Mouse (Mus musculus) CD4-positive helper T cell, adult 2 months (primary cell): ENCODE measurements around the gene Cacna2d2.

ENCODE experiments used
- DNase-seq: peaks from one replicate; pipeline ENCODE4 v3.0.0-alpha.2; 2012; ENCODE audit warnings: low read depth, missing footprints, low spot score

Gene Cacna2d2

GRCm38 (mm10) chr9:107540420-107540819 lies 141.0 kb downstream of the Cacna2d2 start:
- DNase-seq: no peak

- no peak for DNase-seq
These were observed 141.6 kb downstream of the Cacna2d2 start for GRCm38 (mm10) chr9:107541005-107541404.

GRCm38 (mm10) chr9:107541474-107542351 lies 142.3 kb downstream of the Cacna2d2 start, which contains the start of the genes Cyb561d2 and Nprl2:
Cyb561d2 (minus strand) TSS chr9:107542193.
Nprl2 (plus strand) TSS chr9:107542226.
- peak; percentile 95 for DNase-seq

- DNase-seq: no peak
These were observed 142.9 kb downstream of the Cacna2d2 start for GRCm38 (mm10) chr9:107542352-107542686.

- DNase-seq: no peak
These were observed 143.3 kb downstream of the Cacna2d2 start for GRCm38 (mm10) chr9:107542721-107543120.

GRCm38 (mm10) chr9:107543299-107543698 lies 143.9 kb downstream of the Cacna2d2 start:
- no peak for DNase-seq

GRCm38 (mm10) chr9:107544196-107544700 lies 144.8 kb downstream of the Cacna2d2 start:
- no peak for DNase-seq

- DNase-seq: no peak
These were observed 145.3 kb downstream of the Cacna2d2 start for GRCm38 (mm10) chr9:107544729-107545128.

- no peak for DNase-seq
These were observed 145.8 kb downstream of the Cacna2d2 start for GRCm38 (mm10) chr9:107545199-107545598.

- DNase-seq: peak; percentile 78
These were observed 146.2 kb downstream of the Cacna2d2 start for GRCm38 (mm10) chr9:107545602-107546001.

GRCm38 (mm10) chr9:107547026-107547425 lies 147.6 kb downstream of the Cacna2d2 start, which contains the start of gene Zmynd10:
Zmynd10 (plus strand) TSS chr9:107547298.
- peak; percentile 86 for DNase-seq

GRCm38 (mm10) chr9:107547957-107548356 lies 148.5 kb downstream of the Cacna2d2 start:
- DNase-seq: no peak

GRCm38 (mm10) chr9:107548820-107549219 lies 149.4 kb downstream of the Cacna2d2 start:
- DNase-seq: no peak

GRCm38 (mm10) chr9:107549297-107550074 lies 150.1 kb downstream of the Cacna2d2 start:
- DNase-seq: no peak

GRCm38 (mm10) chr9:107550491-107551116 lies 151.2 kb downstream of the Cacna2d2 start:
- DNase-seq: no peak

GRCm38 (mm10) chr9:107551117-107551889 lies 151.9 kb downstream of the Cacna2d2 start, which contains the start of gene Rassf1:
Rassf1 (plus strand) TSS chr9:107551555.
- DNase-seq: peak; percentile 90

- DNase-seq: no peak
These were observed 152.5 kb downstream of the Cacna2d2 start for GRCm38 (mm10) chr9:107551890-107552355.

- no peak for DNase-seq
These were observed 153.4 kb downstream of the Cacna2d2 start for GRCm38 (mm10) chr9:107552690-107553393.

- DNase-seq: peak; percentile 63
These were observed 154.3 kb downstream of the Cacna2d2 start for GRCm38 (mm10) chr9:107553541-107554318.
